ENCODE assay signal across 12 mouse cellular contexts in genomic region chr7:25106790-25107502, GRCm38 (mm10). TPM values are rescaled to one million over a fixed set of nuclear protein-coding genes. Genes with fewer than 3 reads are reported as not detected.
DNase-seq lines count a peak whose midpoint lies in the region; ATAC-seq and TF ChIP-seq lines count a peak whose summit lies in the region.
"Had no signal": no experiment of that assay in that cellular context is flagged by ENCODE, and none has a peak within 500 bp of the region (broad histone marks: within the 10 kb centered on the region; RNA-seq: fewer than 3 reads in every experiment).

No protein-coding gene starts in this region.

- no peak overlapping the region for H3K9ac ChIP-seq in embryonic facial prominence, embryonic 12.5 days
- no peak overlapping the region for H3K9ac ChIP-seq in kidney, postnatal 0 days (ENCODE audit: low read depth, low read length)
- H3K9ac ChIP-seq in stomach, embryonic 14.5 days (replicated peaks; ENCODE audit: low read depth, low read length): no peak overlapping the region
- no peak overlapping the region for H3K9ac ChIP-seq in stomach, postnatal 0 days (ENCODE audit: low read length)
- H3K9ac ChIP-seq: liver, embryonic 14.5 days had no signal

- ATAC-seq in embryonic facial prominence, embryonic 12.5 days (ENCODE audit: insufficient number of reproducible peaks, insufficient read depth, low FRiP score, low TSS enrichment): 0 out of 2 replicates have a peak, but pooled peaks have one; percentile 18
- 0 out of 2 replicates have a peak, but pooled peaks have one; percentile 41 for ATAC-seq in kidney, postnatal 0 days (replicated peaks; ENCODE audit: low FRiP score, low read depth)
- ATAC-seq in stomach, embryonic 14.5 days (ENCODE audit: insufficient number of reproducible peaks, insufficient read depth, low FRiP score, low read depth): 0 out of 2 replicates have a peak, but pooled peaks have one; percentile 23
- no peak for ATAC-seq in stomach, postnatal 0 days (ENCODE audit: low FRiP score, low TSS enrichment)

- no peaks in the 10 kb centered on the region for H3K9me3 ChIP-seq in embryonic facial prominence, embryonic 12.5 days
- H3K9me3 ChIP-seq in embryonic facial prominence, embryonic 10.5 days: no peaks in the 10 kb centered on the region
- H3K9me3 ChIP-seq in kidney, postnatal 0 days (replicated peaks; ENCODE audit: low read length): no peaks in the 10 kb centered on the region
- H3K9me3 ChIP-seq in stomach, embryonic 14.5 days (ENCODE audit: control insufficient read depth, low read depth, low read length): no peaks in the 10 kb centered on the region
- no peaks in the 10 kb centered on the region for H3K9me3 ChIP-seq in stomach, postnatal 0 days (ENCODE audit: control insufficient read depth, low read length)

- H3K4me2 ChIP-seq in embryonic facial prominence, embryonic 12.5 days (replicated peaks): no peak overlapping the region
- no peak overlapping the region for H3K4me2 ChIP-seq in kidney, postnatal 0 days (ENCODE audit: low read length)
- H3K4me2 ChIP-seq in stomach, embryonic 14.5 days (replicated peaks; ENCODE audit: low read depth, low read length): no peak overlapping the region
- H3K4me2 ChIP-seq in stomach, postnatal 0 days (replicated peaks; ENCODE audit: low read depth): no peak overlapping the region

- no peak for TF ChIP-seq EP300 in stomach, postnatal 0 days (optimal IDR thresholded peaks at IDR 0.05)

- H3K4me3 ChIP-seq in embryonic facial prominence, embryonic 12.5 days: no peak overlapping the region
- H3K4me3 ChIP-seq in embryonic facial prominence, embryonic 10.5 days: no peak overlapping the region
- no peak overlapping the region for H3K4me3 ChIP-seq in kidney, postnatal 0 days (replicated peaks; ENCODE audit: low read depth, low read length)
- no peak overlapping the region for H3K4me3 ChIP-seq in stomach, embryonic 14.5 days (ENCODE audit: low read depth, low read length)
- no peak overlapping the region for H3K4me3 ChIP-seq in stomach, postnatal 0 days (ENCODE audit: low read depth, low read length)
- H3K4me3 ChIP-seq: erythroblast, embryonic 14.5 days had no signal

- no peak overlapping the region for H3K27ac ChIP-seq in embryonic facial prominence, embryonic 12.5 days
- H3K27ac ChIP-seq in embryonic facial prominence, embryonic 10.5 days (replicated peaks): no peak overlapping the region
- H3K27ac ChIP-seq in kidney, postnatal 0 days: no peak overlapping the region
- no peak overlapping the region for H3K27ac ChIP-seq in stomach, embryonic 14.5 days (ENCODE audit: low read length)
- H3K27ac ChIP-seq in stomach, postnatal 0 days (replicated peaks): no peak overlapping the region
- H3K27ac ChIP-seq: liver, embryonic 14.5 days had no signal

- DNase-seq in embryonic facial prominence, embryonic 10.5 days (ENCODE audit: low spot score): no peak
- DNase-seq in kidney, postnatal 0 days (ENCODE audit: low spot score): peak; percentile 15
- no peak for DNase-seq in kidney, postnatal 14 days
- no peak for DNase-seq in stomach, postnatal 0 days (ENCODE audit: low spot score)
- DNase-seq in right cerebral cortex, adult 18-20 months: no peak
- no peak for DNase-seq in cerebellum, adult 9-11 months
- DNase-seq: cerebellum, adult 9-10 months; kidney, adult 8-10 months had no signal

- no peaks in the 10 kb centered on the region for H3K27me3 ChIP-seq in embryonic facial prominence, embryonic 12.5 days
- no peaks in the 10 kb centered on the region for H3K27me3 ChIP-seq in embryonic facial prominence, embryonic 10.5 days (replicated peaks; ENCODE audit: low read depth, poor library complexity, severe bottlenecking)
- no peaks in the 10 kb centered on the region for H3K27me3 ChIP-seq in kidney, postnatal 0 days (ENCODE audit: insufficient read depth, low read length)
- H3K27me3 ChIP-seq in stomach, embryonic 14.5 days (ENCODE audit: control insufficient read depth, insufficient read depth, low read length): no peaks in the 10 kb centered on the region
- no peaks in the 10 kb centered on the region for H3K27me3 ChIP-seq in stomach, postnatal 0 days (ENCODE audit: control insufficient read depth, insufficient read depth, low read length)

- WGBS in embryonic facial prominence, embryonic 12.5 days: 56% methylated on average over 16 of the region's 17 CpGs
- 56% methylated on average over 16 of the region's 17 CpGs for WGBS in embryonic facial prominence, embryonic 10.5 days
- 39% methylated on average over 16 of the region's 17 CpGs for WGBS in kidney, postnatal 0 days
- WGBS in stomach, embryonic 14.5 days: 49% methylated on average over 16 of the region's 17 CpGs
- WGBS in stomach, postnatal 0 days: 46% methylated on average over 17 of the region's 17 CpGs

- H3K4me1 ChIP-seq in embryonic facial prominence, embryonic 12.5 days: peaks cover 6% of the 10 kb centered on the region; the same call in 1 of the 2 replicates
- peaks cover 14% of the 10 kb centered on the region for H3K4me1 ChIP-seq in embryonic facial prominence, embryonic 10.5 days
- no peaks in the 10 kb centered on the region for H3K4me1 ChIP-seq in kidney, postnatal 0 days (replicated peaks; ENCODE audit: insufficient read depth, low read length)
- H3K4me1 ChIP-seq in stomach, embryonic 14.5 days (ENCODE audit: control insufficient read depth, insufficient read depth, low read length): no peaks in the 10 kb centered on the region
- no peaks in the 10 kb centered on the region for H3K4me1 ChIP-seq in stomach, postnatal 0 days (replicated peaks; ENCODE audit: control insufficient read depth, insufficient read depth)

- H3K36me3 ChIP-seq in embryonic facial prominence, embryonic 12.5 days: no peaks in the 10 kb centered on the region
- no peaks in the 10 kb centered on the region for H3K36me3 ChIP-seq in embryonic facial prominence, embryonic 10.5 days (replicated peaks)
- H3K36me3 ChIP-seq in kidney, postnatal 0 days (ENCODE audit: insufficient read depth, low read length): no peaks in the 10 kb centered on the region
- H3K36me3 ChIP-seq in stomach, embryonic 14.5 days (ENCODE audit: control insufficient read depth, insufficient read depth, low read length): no peaks in the 10 kb centered on the region
- no peaks in the 10 kb centered on the region for H3K36me3 ChIP-seq in stomach, postnatal 0 days (ENCODE audit: control insufficient read depth, insufficient read depth, low read length)

- no peak for TF ChIP-seq CTCF in kidney, postnatal 0 days (IDR thresholded peaks at IDR 0.05; ENCODE audit: low read depth)
- TF ChIP-seq CTCF in stomach, postnatal 0 days (IDR thresholded peaks at IDR 0.05; ENCODE audit: low read depth): no peak

RNA-seq across cellular contexts. Expression of gene Zfp574, which starts 34.6 kb away (rescaled TPM):
- 38.8 and 41.5 TPM in 2 replicates for polyA plus RNA-seq in embryonic facial prominence, embryonic 12.5 days (2016; fragmentation: Nextera tagmentation; extraction: Ambion mirVana)
- polyA plus RNA-seq in embryonic facial prominence, embryonic 10.5 days (2016; fragmentation: Nextera tagmentation; extraction: Ambion mirVana): 44.4 and 45.8 TPM in 2 replicates
- 23.5 and 24.9 TPM in 2 replicates for polyA plus RNA-seq in kidney, postnatal 0 days (2015; fragmentation: Nextera tagmentation; extraction: Ambion mirVana)
- 25.9 and 27.9 TPM in 2 replicates for polyA plus RNA-seq in stomach, embryonic 14.5 days (2014; fragmentation: Nextera tagmentation; extraction: Ambion mirVana)
- 12.1 and 12.9 TPM in 2 replicates for polyA plus RNA-seq in stomach, postnatal 0 days (2015; fragmentation: Nextera tagmentation; extraction: Ambion mirVana)

RNA-seq across cellular contexts. Expression of gene Grik5, which starts 34.8 kb away (rescaled TPM):
- polyA plus RNA-seq in embryonic facial prominence, embryonic 12.5 days (2016; fragmentation: Nextera tagmentation; extraction: Ambion mirVana): 12.4 and 13.1 TPM in 2 replicates
- 4.5 and 5.1 TPM in 2 replicates for polyA plus RNA-seq in embryonic facial prominence, embryonic 10.5 days (2016; fragmentation: Nextera tagmentation; extraction: Ambion mirVana)
- polyA plus RNA-seq in kidney, postnatal 0 days (2015; fragmentation: Nextera tagmentation; extraction: Ambion mirVana): 3.4 and 3.5 TPM in 2 replicates
- 12.3 and 13.0 TPM in 2 replicates for polyA plus RNA-seq in stomach, embryonic 14.5 days (2014; fragmentation: Nextera tagmentation; extraction: Ambion mirVana)
- polyA plus RNA-seq in stomach, postnatal 0 days (2015; fragmentation: Nextera tagmentation; extraction: Ambion mirVana): 1.7 and 2.2 TPM in 2 replicates
